Mouse (Mus musculus) ES-Bruce4 (cell line): Measurements from ENCODE around the gene Lcn2. TPM values are rescaled to one million over a fixed set of nuclear protein-coding genes. Genes with fewer than 3 reads are reported as not detected.
A peak's percentile ranks its signal among the peaks of the same experiment; 100 is the strongest.

ENCODE experiments used
- H3K27ac ChIP-seq: 2 replicates; pipeline ENCODE4 v1.5.1; 2012; ENCODE audit warnings: low read length, inconsistent platforms; ENCODE audit not compliant: insufficient read depth
- H3K27me3 ChIP-seq: 2 replicates; pipeline ENCODE4 v1.6.1; 2012; ENCODE audit warnings: mild to moderate bottlenecking, low read length, inconsistent platforms; ENCODE audit not compliant: control insufficient read depth, poor library complexity, insufficient read depth, severe bottlenecking
- H3K36me3 ChIP-seq: 2 replicates; pipeline ENCODE4 v1.6.1; 2012; ENCODE audit warnings: inconsistent platforms, mild to moderate bottlenecking, low read length, moderate library complexity; ENCODE audit not compliant: control insufficient read depth, poor library complexity, insufficient read depth, severe bottlenecking
- H3K4me1 ChIP-seq: one replicate; pipeline ENCODE4 v1.8.1; 2011; ENCODE audit warnings: low read length; ENCODE audit not compliant: control insufficient read depth, insufficient read depth
- H3K4me3 ChIP-seq: 2 replicates; pipeline ENCODE4 v1.5.1; 2011; ENCODE audit warnings: low read depth, mild to moderate bottlenecking, low read length
- H3K9ac ChIP-seq: 2 replicates; pipeline ENCODE4 v1.6.1; 2012; ENCODE audit warnings: low read depth, mild to moderate bottlenecking, inconsistent platforms; ENCODE audit not compliant: poor library complexity, severe bottlenecking
- H3K9me3 ChIP-seq: replicated peaks from 2 replicates; pipeline ENCODE4 v1.6.1; 2012; ENCODE audit warnings: mild to moderate bottlenecking, low read length, inconsistent platforms; ENCODE audit not compliant: control insufficient read depth, poor library complexity, insufficient read depth, severe bottlenecking
- CTCF ChIP-seq: IDR thresholded peaks from one replicate; pipeline ENCODE4 v1.8.1; 2011; ENCODE audit warnings: low read depth, low read length
- EP300 ChIP-seq: IDR thresholded peaks from 2 replicates; pipeline ENCODE4 v1.6.1; 2011; ENCODE audit warnings: low read depth, low read length; ENCODE audit not compliant: insufficient read depth
- POLR2A ChIP-seq: IDR thresholded peaks from one replicate; pipeline ENCODE4 v1.8.1; 2011; ENCODE audit warnings: low read length; ENCODE audit not compliant: insufficient read depth
- polyA plus RNA-seq: library from polyadenylated mRNA; stranded (reverse); fragments of >200 nt; gene quantifications from 2 replicates; pipeline ENCODE4 v1.2.4, GENCODE M21; 2011; ENCODE audit warnings: low read depth; ENCODE audit not compliant: missing spikeins, insufficient read depth, insufficient read length

Gene Lcn2
- polyA plus RNA-seq, 1 experiment, result not detected

GRCm38 (mm10) chr2:32428262-32428722 lies 40.2 kb upstream of the Lcn2 start:
- no peaks in the 10 kb centered on the region for H3K4me1 ChIP-seq
- no peaks in the 10 kb centered on the region for H3K27me3 ChIP-seq
- H3K9me3 ChIP-seq, result no peaks in the 10 kb centered on the region
- H3K9ac ChIP-seq, result no peak overlapping the region
- no peak overlapping the region for H3K27ac ChIP-seq
- no peak overlapping the region for H3K4me3 ChIP-seq
- TF ChIP-seq CTCF (no peak), POLR2A (no peak), EP300 (no peak)
- H3K36me3 ChIP-seq, result no peaks in the 10 kb centered on the region

GRCm38 (mm10) chr2:32427720-32428119 lies 39.7 kb upstream of the Lcn2 start:
- Histone ChIP-seq H3K4me1 (no peaks in the 10 kb centered on the region), H3K36me3 (no peaks in the 10 kb centered on the region), H3K27me3 (no peaks in the 10 kb centered on the region), H3K27ac (no peak overlapping the region), H3K9ac (no peak overlapping the region), H3K9me3 (no peaks in the 10 kb centered on the region), H3K4me3 (no peak overlapping the region)
- TF ChIP-seq POLR2A (no peak), EP300 (no peak), CTCF (no peak)

GRCm38 (mm10) chr2:32426141-32426540 lies 38.1 kb upstream of the Lcn2 start:
- TF ChIP-seq POLR2A (no peak), EP300 (no peak), CTCF (no peak)
- no peaks in the 10 kb centered on the region for H3K36me3 ChIP-seq
- no peak overlapping the region for H3K27ac ChIP-seq
- no peaks in the 10 kb centered on the region for H3K4me1 ChIP-seq
- H3K9me3 ChIP-seq, result no peaks in the 10 kb centered on the region
- H3K9ac ChIP-seq, result no peak overlapping the region
- no peak overlapping the region for H3K4me3 ChIP-seq
- no peaks in the 10 kb centered on the region for H3K27me3 ChIP-seq

- Histone ChIP-seq H3K4me3 (no peak overlapping the region), H3K27me3 (no peaks in the 10 kb centered on the region), H3K9me3 (no peaks in the 10 kb centered on the region), H3K9ac (no peak overlapping the region), H3K36me3 (no peaks in the 10 kb centered on the region), H3K4me1 (no peaks in the 10 kb centered on the region), H3K27ac (no peak overlapping the region)
- TF ChIP-seq EP300 (no peak), POLR2A (no peak), CTCF (no peak)
Observed at GRCm38 (mm10) chr2:32425568-32425967, 37.5 kb upstream of the Lcn2 start.

GRCm38 (mm10) chr2:32424796-32425195 lies 36.7 kb upstream of the Lcn2 start:
- H3K27me3 ChIP-seq, result no peaks in the 10 kb centered on the region
- no peak overlapping the region for H3K9ac ChIP-seq
- no peaks in the 10 kb centered on the region for H3K36me3 ChIP-seq
- no peaks in the 10 kb centered on the region for H3K4me1 ChIP-seq
- H3K9me3 ChIP-seq, result no peaks in the 10 kb centered on the region
- H3K27ac ChIP-seq, result no peak overlapping the region
- H3K4me3 ChIP-seq, result no peak overlapping the region
- TF ChIP-seq EP300 (no peak), CTCF (no peak), POLR2A (no peak)

- Histone ChIP-seq H3K9ac (no peak overlapping the region), H3K4me3 (peak overlapping the region; percentile 38), H3K36me3 (no peaks in the 10 kb centered on the region), H3K9me3 (no peaks in the 10 kb centered on the region), H3K4me1 (no peaks in the 10 kb centered on the region), H3K27me3 (no peaks in the 10 kb centered on the region), H3K27ac (no peak overlapping the region)
- TF ChIP-seq EP300, result no peak
- no peak for TF ChIP-seq POLR2A
- TF ChIP-seq CTCF, result no peak
Observed at GRCm38 (mm10) chr2:32423481-32424331, 35.7 kb upstream of the Lcn2 start.
